Mouse (Mus musculus) left cerebral cortex, adult 8-10 months (tissue): ENCODE data around the gene Dyrk2. TPM values are rescaled to one million over a fixed set of nuclear protein-coding genes. Genes with fewer than 3 reads are reported as not detected.
A peak's percentile ranks its signal among the peaks of the same experiment; 100 is the strongest.

ENCODE experiments used
- DNase-seq, 2 experiments: peaks; one replicate each; pipeline ENCODE4 v3.0.0; 2022; ENCODE audit warnings: low spot score in 2 of 2
- total RNA-seq, 4 experiments: library from RNA; stranded (reverse); gene quantifications; 2 replicates each; pipeline ENCODE4 v1.2.4; 2022

The Dyrk2 gene
- total RNA-seq: 10 to 100 TPM; 31.5 to 39.4 (median 33.5) TPM

- DNase-seq: no peak
Observed at GRCm38 (mm10) chr10:118870201-118870980, at the start of gene Dyrk2. TSS of gene Dyrk2 (minus strand) at chr10:118870209.

DNA sequence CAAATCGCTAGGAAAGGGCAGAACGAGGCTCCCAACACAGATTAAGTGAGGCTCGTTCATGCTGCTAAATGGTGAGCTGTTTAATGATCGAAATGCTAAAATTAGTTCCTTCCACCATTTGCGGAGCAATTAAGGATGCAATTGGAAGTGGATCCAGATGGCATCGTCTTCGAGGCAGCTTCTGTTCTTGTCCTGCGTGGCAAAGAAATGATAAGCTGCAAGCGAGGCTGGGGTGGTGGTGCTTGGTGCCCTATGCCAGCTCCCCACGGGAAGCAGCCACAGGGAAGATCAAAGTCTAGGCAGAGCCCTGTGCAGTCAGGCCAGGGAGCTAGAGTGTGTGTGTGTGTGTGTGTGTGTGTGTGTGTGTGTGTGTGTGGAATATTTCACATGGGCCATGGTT lies 32.6 kb upstream of the Dyrk2 start:
- DNase-seq: peak in 1 of 2 experiments; percentile 13

DNA sequence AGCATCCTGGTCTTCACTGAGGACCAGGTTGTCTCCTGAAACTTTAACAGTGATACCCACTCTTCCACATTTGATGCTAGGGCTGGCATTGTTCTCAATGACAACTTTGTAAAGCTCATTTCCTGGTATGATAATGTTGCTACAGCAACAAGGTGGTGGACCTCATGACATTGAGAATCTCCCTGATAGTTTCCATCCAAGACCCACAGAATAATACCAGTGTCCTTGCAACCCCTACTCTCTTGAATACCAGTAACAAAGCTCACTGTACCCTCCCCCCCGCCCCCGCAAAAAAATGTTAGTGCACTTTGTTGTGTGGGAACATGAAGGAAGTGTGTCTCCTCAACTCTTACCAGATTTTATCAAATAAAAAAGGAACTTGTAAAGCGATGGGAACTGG lies 23.6 kb upstream of the Dyrk2 start:
- DNase-seq: no peak

DNA sequence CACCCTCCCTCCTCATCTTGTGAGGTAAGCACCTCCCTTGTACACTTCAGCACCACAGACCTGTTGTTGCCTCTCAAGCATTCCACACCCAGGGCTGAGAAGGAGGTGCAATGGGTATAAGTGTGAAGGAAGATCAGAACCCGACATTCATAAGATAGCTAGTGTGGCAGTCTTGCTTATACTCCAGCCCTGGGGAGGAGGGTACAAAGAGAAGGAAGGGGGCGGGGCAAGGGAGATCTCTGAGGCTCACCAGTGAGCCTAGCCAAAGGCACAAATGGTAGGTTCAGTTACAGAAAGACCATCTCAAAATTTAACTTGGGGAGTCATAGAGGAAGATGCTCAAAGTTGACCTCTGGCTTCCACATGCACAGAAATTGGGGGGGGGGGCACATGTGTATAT lies 14.1 kb upstream of the Dyrk2 start:
- DNase-seq: no peak

DNA sequence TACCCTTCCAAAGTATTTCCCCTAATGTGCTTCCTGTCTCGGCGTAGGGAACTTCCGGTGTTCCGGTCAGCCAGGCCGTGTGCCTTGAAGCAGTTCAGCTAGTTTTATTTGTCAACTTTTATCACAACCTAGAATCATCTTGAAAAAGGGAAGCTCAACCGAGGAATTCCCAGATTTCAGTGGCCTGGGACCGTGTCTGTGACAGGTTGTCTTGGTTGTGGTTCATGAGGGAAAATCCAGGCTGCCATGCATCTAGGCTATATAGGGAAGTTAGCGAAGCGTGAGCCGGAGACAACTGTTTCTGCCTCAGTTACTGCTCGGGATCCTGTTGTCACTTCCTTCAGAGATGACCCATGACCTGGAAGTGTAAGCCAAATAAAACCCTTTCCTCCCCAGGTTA lies 13.3 kb upstream of the Dyrk2 start:
- DNase-seq: no peak

GRCm38 (mm10) chr10:118882258-118882885 lies 12.4 kb upstream of the Dyrk2 start:
- no peak for DNase-seq

GRCm38 (mm10) chr10:118880776-118881175 lies 10.8 kb upstream of the Dyrk2 start:
- DNase-seq: no peak

DNA sequence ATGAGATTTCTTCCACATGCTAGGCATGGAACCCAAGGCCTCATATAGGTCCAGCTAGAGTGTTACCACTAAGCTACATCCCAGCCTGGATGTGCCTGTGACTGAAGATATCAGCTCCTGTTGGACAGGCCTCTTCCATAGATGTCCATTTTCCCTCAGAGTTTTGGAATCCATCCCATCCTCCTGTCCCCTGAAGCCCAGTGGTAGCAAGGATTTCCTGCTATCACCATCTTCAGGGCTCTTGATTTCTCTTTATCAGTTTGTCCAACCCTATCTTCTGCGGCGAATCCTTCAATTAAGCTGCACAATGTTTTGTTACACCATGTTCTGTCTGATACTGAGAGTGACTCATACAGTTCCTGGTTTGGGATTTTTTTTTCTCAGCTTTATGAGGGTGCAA lies 2.2 kb upstream of the Dyrk2 start:
- DNase-seq: no peak

DNA sequence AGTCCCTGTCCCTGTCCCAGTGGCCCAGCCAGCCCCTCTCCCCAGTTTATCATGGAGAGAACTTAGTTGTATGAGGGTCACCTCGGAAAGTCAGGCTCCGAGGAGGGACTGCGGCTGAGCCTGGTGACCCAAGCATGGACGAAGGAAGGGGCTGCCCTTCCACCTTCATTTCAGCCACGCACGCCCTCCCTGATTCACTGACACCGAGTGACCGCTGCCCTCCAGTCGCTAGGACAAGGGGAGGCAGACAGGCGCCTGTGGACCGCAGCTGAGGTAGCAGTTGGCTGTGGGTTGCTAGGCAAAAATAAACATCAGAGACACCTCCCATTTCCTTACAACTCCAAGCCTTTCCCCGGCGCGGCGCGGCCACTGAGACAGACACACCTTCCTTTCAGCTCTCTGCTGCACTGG lies 413 bp downstream of the Dyrk2 start:
- DNase-seq: peak; percentile 44 to 52

GRCm38 (mm10) chr10:118868601-118869590 lies 1.1 kb downstream of the Dyrk2 start:
- DNase-seq: peak; percentile 37 to 71

DNA sequence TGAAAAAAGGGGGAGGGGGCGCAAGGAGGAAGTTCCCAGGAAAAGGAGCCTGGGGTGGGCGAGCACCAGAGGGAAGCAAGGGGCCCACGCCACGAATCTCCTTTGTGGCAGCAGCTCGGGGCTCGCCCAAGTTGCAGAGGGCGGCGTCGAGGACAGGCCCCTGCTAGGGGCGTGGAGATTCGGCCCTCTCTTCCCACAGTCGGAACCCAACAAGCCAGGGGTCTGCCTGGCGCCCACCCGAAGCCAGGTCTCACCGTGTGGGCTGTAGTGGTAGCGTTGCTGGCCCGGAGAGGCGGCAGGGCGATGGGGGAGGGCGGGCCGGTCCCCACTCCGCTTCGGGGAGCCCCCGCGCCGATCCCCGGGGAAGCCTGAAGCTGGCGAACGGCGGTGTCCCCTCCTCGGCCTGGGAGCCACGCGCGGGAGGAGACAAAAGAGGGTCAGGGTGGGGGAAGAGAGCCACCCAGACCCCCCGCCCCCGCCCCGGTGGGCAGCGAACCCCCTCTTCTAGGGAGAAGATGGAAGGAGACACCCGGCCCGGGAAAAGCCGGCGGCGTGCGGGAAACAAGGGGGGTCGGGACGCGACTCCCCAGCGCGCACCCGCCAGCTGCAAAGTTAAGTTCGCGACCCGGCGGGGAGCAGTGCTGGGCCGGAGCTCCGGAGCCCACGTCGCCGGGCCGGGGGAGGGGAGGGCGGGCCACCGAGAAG lies 2.0 kb downstream of the Dyrk2 start:
- peak in 1 of 2 experiments; percentile 29 for DNase-seq

DNA sequence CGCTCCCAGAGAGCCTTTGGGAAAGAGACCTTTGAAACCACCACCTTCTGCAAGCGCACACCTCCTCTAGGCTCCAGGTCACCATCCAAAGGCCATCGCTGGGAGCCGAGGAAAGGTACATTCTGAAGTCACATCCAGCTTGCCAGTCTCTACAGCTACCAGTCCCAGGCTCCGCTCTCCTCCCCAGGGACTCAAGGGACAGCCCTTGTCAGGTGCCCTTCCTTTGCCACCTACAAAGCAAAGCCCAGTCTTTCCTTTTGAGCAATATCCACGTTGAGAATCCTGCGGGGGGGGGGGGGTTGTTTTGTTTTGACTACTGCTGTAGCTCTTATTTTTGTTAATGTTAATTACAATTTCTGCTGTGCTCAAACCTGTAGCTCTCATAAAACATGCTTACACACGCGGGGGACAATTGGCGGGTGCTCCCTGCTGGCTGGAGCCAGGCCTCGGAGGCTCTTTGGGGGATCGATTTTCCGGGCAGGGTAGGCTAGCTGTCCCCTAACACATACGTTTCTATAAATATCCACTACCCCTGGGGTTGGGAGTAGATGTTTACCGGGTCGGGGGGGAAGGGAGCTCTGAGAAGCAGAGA lies 2.6 kb downstream of the Dyrk2 start:
- DNase-seq: no peak

- no peak for DNase-seq
Observed at GRCm38 (mm10) chr10:118864976-118865375, 5.0 kb downstream of the Dyrk2 start.

- no peak for DNase-seq
Observed at GRCm38 (mm10) chr10:118863611-118864010, 6.4 kb downstream of the Dyrk2 start.

GRCm38 (mm10) chr10:118862233-118862632 lies 7.8 kb downstream of the Dyrk2 start:
- no peak for DNase-seq

DNA sequence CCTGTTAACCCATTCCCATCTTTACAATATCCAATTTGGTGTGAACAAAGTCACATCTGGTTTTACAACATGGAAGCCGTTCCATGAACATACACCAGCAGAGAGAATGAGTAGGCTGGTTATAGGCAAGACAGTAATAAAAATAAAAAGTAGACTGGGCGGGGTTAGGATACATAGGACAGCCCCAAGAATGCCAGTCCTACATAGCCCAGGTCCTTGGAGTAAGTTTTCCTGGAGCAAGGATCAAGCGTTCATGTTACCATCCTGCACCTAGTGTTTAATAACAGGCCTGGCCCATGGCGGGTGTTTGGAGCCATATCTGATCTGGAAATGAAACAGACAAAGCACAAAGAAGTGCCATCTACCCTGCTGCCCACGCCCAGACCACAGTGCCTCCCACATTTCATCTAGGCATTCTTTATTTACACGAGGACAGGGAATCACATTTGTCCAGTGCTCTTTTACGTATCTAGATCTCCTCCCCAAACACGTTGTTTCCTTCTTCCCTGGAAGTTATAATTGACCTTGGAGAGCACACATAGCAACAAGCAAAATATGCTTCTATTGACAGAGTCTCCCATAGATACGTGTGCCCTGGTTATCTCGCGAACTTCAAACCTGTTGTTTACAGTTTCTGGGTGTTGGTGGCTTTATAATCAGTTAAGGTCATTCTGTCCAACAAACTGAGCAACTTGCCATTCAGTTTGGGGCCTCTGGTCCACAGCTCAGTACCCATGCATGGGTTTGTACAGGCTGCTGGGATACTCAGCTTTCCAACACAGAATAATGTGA lies 8.6 kb downstream of the Dyrk2 start:
- DNase-seq: no peak

DNA sequence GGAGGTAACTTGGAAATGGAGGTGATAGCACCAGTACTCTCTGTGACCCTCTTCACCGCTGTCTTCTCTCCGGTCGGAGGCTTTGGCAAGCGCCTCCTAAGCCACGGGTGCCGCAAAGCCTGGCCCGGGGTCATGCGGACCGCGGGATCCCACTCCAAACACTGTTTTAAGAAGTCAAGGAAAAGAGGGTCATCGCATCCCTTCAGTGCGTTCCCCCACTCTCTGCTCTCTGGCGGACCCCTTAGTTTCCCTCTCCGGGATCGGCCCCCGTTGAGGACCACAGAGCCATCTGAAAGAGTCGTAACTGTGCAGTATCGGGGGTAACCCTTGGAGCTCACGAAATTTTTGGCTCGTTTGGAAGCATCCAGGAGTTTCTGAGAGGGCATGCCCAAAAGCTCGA lies 10.4 kb downstream of the Dyrk2 start:
- DNase-seq: no peak

- DNase-seq: no peak
Observed at GRCm38 (mm10) chr10:118854641-118855040, 15.4 kb downstream of the Dyrk2 start.

- no peak for DNase-seq
Observed at GRCm38 (mm10) chr10:118852554-118852953, 17.5 kb downstream of the Dyrk2 start.

DNA sequence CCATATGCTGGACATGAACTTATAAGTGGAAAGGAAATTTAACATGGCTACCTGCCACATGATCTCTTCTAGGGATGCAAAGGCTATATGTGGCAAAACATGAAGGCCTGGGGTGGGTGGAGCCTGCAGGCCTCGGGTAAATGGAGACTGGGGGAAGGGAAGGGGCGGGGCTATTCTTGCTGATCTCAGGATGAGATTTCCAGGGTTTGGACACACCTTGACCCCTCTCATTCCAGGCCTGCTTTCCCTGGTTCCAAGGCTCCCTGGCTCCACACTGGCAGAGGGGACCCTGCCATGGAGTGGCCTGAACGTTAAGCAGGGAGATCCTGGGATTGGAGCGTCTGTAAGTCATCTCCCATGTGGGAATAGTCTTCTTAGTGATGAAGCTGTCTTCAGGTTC lies 21.5 kb downstream of the Dyrk2 start:
- DNase-seq: no peak
